Mouse (Mus musculus) G1E (cell line): Measurements from ENCODE around the gene Gsn.

Experiments used
- CTCF ChIP-seq: IDR thresholded peaks from 2 replicates; pipeline ENCODE4 v1.5.1; 2012; ENCODE audit warnings: low read depth, low read length, inconsistent platforms, mixed read lengths
- GATA1 ChIP-seq: IDR thresholded peaks from 2 replicates; pipeline ENCODE4 v1.6.1; 2012; ENCODE audit warnings: borderline replicate concordance, low read length, inconsistent platforms, mixed read lengths

GRCm38 (mm10) chr2:35259338-35260080, 3.3 kb downstream of the Gsn start:
- TF ChIP-seq CTCF (no peak), GATA1 (no peak)
